Mouse (Mus musculus) hindbrain, embryonic 10.5 days (tissue): Measurements from ENCODE around the gene Cdc42ep2. TPM values are rescaled to one million over a fixed set of nuclear protein-coding genes. Genes with fewer than 3 reads are reported as not detected.
"Not testable (repeated sequence)": the region's sequence is repeated elsewhere in the genome, so short reads cannot be mapped to it uniquely, and the experiment has no call there.

Experiments used
- DNase-seq: peaks from one replicate; pipeline ENCODE4 v3.0.0-alpha.2; 2017; ENCODE audit warnings: low spot score
- H3K27ac ChIP-seq: fragments of 300-500 bp; sonication (generic); 2 replicates; pipeline ENCODE4 v1.5.1; 2016; ENCODE audit warnings: mild to moderate bottlenecking, moderate library complexity
- H3K27me3 ChIP-seq: fragments of 300-500 bp; sonication (generic); 2 replicates; pipeline ENCODE4 v1.6.1; 2016; ENCODE audit warnings: mild to moderate bottlenecking; ENCODE audit not compliant: poor library complexity, insufficient read depth, severe bottlenecking
- H3K36me3 ChIP-seq: fragments of 300-500 bp; sonication (generic); 2 replicates; pipeline ENCODE4 v1.6.1; 2016; ENCODE audit warnings: mild to moderate bottlenecking, moderate library complexity
- H3K4me1 ChIP-seq: fragments of 300-500 bp; sonication (generic); replicated peaks from 2 replicates; pipeline ENCODE4 v1.6.1; 2016; ENCODE audit warnings: mild to moderate bottlenecking
- H3K4me3 ChIP-seq: fragments of 300-500 bp; sonication (generic); 2 replicates; pipeline ENCODE4 v1.5.1; 2016; ENCODE audit warnings: mild to moderate bottlenecking, moderate library complexity
- H3K9me3 ChIP-seq: fragments of 300-500 bp; sonication (generic); 2 replicates; pipeline ENCODE4 v1.6.1; 2016; ENCODE audit warnings: mild to moderate bottlenecking, moderate library complexity
- WGBS: fragments of 180-500 bp; shearing (Covaris S2); methylation state at CpG from one replicate; pipeline ENCODE4 v1.1.7; 2016; 5-methylcytosine and 5-hydroxymethylcytosine counted together
- polyA plus RNA-seq: library from polyadenylated mRNA; unstranded; fragments of >200 nt; fragmentation: Nextera tagmentation; extraction: Ambion mirVana; gene quantifications from 2 replicates; pipeline ENCODE4 v1.2.1, GENCODE M21; 2016

Gene Cdc42ep2
- polyA plus RNA-seq, 1 experiment from 2014 or later: 2.9 TPM

DNA sequence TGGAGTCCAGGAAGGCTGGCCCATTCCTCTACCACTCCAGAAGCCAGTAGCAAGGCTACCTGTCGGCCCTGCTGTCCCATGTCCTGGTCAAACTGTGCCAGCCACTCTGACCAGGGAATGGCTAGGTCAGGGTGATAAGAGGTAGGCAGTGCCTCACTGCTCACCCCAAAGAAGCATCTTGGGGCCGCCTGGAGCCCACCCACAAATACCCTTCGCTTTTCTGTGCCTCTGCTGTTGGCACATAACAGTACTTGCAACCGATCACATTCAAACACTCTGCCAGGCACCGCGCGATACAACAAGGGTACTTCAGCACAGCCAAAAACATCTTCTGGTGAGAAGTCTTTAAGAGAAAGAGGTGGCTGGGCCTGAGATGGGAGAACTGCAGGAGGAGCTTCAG, 32.4 kb downstream of the Cdc42ep2 start:
- Histone ChIP-seq H3K9me3 (no peaks in the 10 kb centered on the region), H3K27ac (peak overlapping the region; percentile 96), H3K27me3 (no peaks in the 10 kb centered on the region), H3K4me3 (no peak overlapping the region; the same call in 1 of the 2 replicates), H3K36me3 (peaks cover 47% of the 10 kb centered on the region), H3K4me1 (peaks cover 36% of the 10 kb centered on the region)
- 93% methylated on average over 7 of the region's 7 CpGs for WGBS
- no peak for DNase-seq

- 94% methylated on average over 12 of the region's 12 CpGs for WGBS
- Histone ChIP-seq H3K4me3 (peak overlapping the region; percentile 11; the same call in 1 of the 2 replicates), H3K27ac (peak overlapping the region; percentile 16), H3K9me3 (no peaks in the 10 kb centered on the region), H3K27me3 (no peaks in the 10 kb centered on the region), H3K36me3 (peaks cover 41% of the 10 kb centered on the region), H3K4me1 (peaks cover 36% of the 10 kb centered on the region)
- no peak for DNase-seq
These were observed 32.9 kb downstream of the Cdc42ep2 start for GRCm38 (mm10) chr19:5891521-5892258.

GRCm38 (mm10) chr19:5889211-5889610, 35.4 kb downstream of the Cdc42ep2 start:
- Histone ChIP-seq H3K4me1 (peaks cover 30% of the 10 kb centered on the region), H3K36me3 (peaks cover 23% of the 10 kb centered on the region), H3K27me3 (no peaks in the 10 kb centered on the region), H3K9me3 (no peaks in the 10 kb centered on the region), H3K4me3 (no peak overlapping the region), H3K27ac (no peak overlapping the region)
- 78% methylated on average over 4 of the region's 4 CpGs for WGBS
- DNase-seq: no peak

DNA sequence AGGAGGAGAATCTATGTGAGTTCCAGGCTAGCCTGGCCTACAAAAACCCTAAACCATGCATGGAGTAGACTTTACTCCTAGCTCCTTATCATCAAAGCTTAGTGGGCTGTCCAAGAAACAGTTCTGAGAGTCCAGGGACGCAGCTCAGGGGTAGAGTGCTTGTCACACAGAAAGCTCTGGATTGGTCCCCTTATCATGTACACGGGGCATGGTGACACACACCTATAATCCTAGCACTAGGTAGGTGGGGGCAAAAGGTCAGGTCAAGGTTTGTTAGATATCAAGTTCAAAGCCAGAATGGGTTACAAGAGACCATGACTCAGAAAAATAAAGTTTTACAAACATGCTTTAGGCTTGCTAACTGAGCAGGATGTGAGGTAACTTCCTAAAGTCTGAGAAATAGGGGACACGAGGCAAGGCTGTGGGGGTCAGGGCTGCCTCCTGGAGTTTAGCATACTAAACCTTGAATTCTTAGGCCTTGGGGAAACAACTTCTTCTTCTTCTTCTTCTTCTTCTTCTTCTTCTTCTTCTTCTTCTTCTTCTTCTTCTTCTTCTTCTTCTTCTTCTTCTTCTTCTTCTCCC, 37.3 kb downstream of the Cdc42ep2 start:
- no peak overlapping the region for H3K4me3 ChIP-seq
- peaks cover 16% of the 10 kb centered on the region for H3K36me3 ChIP-seq
- no peaks in the 10 kb centered on the region for H3K27me3 ChIP-seq
- no peaks in the 10 kb centered on the region for H3K9me3 ChIP-seq
- no peak for DNase-seq
- H3K4me1 ChIP-seq: peaks cover 16% of the 10 kb centered on the region; the same call in 1 of the 2 replicates
- H3K27ac ChIP-seq: no peak overlapping the region
- WGBS: 88% methylated on average over 3 of the region's 3 CpGs

DNA sequence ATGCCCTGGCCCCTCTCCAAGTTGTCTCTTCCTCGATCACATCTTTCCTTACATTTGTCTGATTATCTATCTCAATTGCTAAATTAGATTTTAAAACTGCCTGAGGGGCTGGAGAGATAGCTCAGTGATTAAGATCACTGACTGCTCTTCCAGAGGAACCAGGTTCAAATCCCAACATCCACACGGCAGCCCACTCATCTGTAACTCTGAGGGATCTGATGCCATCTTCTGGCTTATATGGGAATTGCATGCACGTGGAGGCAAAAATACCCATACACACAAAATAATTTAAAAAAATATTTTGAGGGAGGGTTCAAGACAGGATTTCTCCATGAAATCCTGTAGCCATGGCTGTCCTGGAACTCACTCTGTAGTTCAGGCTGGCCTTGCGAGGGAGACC, 38.8 kb downstream of the Cdc42ep2 start:
- H3K4me3 ChIP-seq: no peak overlapping the region
- no peak overlapping the region for H3K27ac ChIP-seq
- H3K4me1 ChIP-seq: 0 out of 2 replicates have a peak, but pooled peaks cover 6% of the 10 kb centered on the region
- H3K27me3 ChIP-seq: no peaks in the 10 kb centered on the region
- 0 out of 2 replicates have a peak, but pooled peaks cover 6% of the 10 kb centered on the region for H3K36me3 ChIP-seq
- H3K9me3 ChIP-seq: no peaks in the 10 kb centered on the region
- 59% methylated on average over 4 of the region's 4 CpGs for WGBS
- peak; percentile 27 for DNase-seq

- H3K27ac ChIP-seq: no peak overlapping the region
These were observed 40.7 kb downstream of the Cdc42ep2 start for GRCm38 (mm10) chr19:5883935-5884334.

GRCm38 (mm10) chr19:5882079-5882478, 42.5 kb downstream of the Cdc42ep2 start:
- not testable (repeated sequence) for H3K27me3 ChIP-seq, H3K27ac ChIP-seq, H3K9me3 ChIP-seq, H3K36me3 ChIP-seq, DNase-seq, H3K4me3 ChIP-seq
- H3K4me1 ChIP-seq: peaks cover 17% of the 10 kb centered on the region; the same call in 1 of the 2 replicates
- WGBS: 90% methylated on average over 5 of the region's 5 CpGs

More at GRCm38 (mm10) chr19:5883935-5884334, 40.7 kb downstream of the Cdc42ep2 start:
- Histone ChIP-seq H3K27me3 (no peaks in the 10 kb centered on the region), H3K4me3 (no peak overlapping the region), H3K4me1 (0 out of 2 replicates have a peak, but pooled peaks cover 2% of the 10 kb centered on the region), H3K9me3 (no peaks in the 10 kb centered on the region), H3K36me3 (no peaks in the 10 kb centered on the region)
- no peak for DNase-seq
- 71% methylated on average over 1 of the region's 1 CpGs for WGBS

DNA sequence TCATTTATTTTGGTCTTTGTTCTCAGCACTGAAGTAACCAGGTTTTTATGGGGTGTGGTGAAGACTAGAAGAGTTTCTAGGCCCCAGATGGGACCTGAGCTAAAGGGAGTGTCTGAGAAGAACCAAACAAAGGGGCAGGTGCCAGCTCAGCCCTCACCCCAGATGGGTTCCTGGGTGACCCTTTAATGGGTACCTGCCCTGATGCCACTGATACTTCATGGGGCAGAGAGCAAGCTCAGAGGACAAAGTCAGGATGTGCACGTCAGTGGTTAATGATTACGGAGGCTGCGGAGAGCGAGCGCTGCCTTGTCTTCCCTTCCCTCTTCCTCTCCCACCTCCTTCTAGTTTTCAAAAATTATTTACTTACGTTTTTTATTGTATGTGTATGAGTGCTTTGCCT, 43.5 kb downstream of the Cdc42ep2 start:
- H3K27ac ChIP-seq: no peak overlapping the region
- no peak for DNase-seq
- WGBS: 94% methylated on average over 6 of the region's 6 CpGs
- no peak overlapping the region for H3K4me3 ChIP-seq
- H3K9me3 ChIP-seq: no peaks in the 10 kb centered on the region
- peaks cover 17% of the 10 kb centered on the region; the same call in 1 of the 2 replicates for H3K4me1 ChIP-seq
- H3K36me3 ChIP-seq: no peaks in the 10 kb centered on the region
- H3K27me3 ChIP-seq: no peaks in the 10 kb centered on the region

GRCm38 (mm10) chr19:5879735-5880134, 44.9 kb downstream of the Cdc42ep2 start:
- H3K27me3 ChIP-seq: no peaks in the 10 kb centered on the region
- H3K4me3 ChIP-seq: no peak overlapping the region
- H3K9me3 ChIP-seq: no peaks in the 10 kb centered on the region
- 93% methylated on average over 7 of the region's 7 CpGs for whole genome bisulfite sequencing
- no peak overlapping the region for H3K27ac ChIP-seq
- H3K36me3 ChIP-seq: no peaks in the 10 kb centered on the region
- peaks cover 28% of the 10 kb centered on the region for H3K4me1 ChIP-seq
- no peak for DNase-seq

GRCm38 (mm10) chr19:5878916-5879315, 45.7 kb downstream of the Cdc42ep2 start:
- Histone ChIP-seq H3K27me3 (no peaks in the 10 kb centered on the region; the same call in 1 of the 2 replicates), H3K4me3 (no peak overlapping the region), H3K36me3 (no peaks in the 10 kb centered on the region), H3K4me1 (peaks cover 34% of the 10 kb centered on the region), H3K27ac (0 out of 2 replicates have a peak overlapping the region, but pooled peaks have one; percentile 45), H3K9me3 (no peaks in the 10 kb centered on the region)
- 87% methylated on average over 3 of the region's 3 CpGs for WGBS
- DNase-seq: no peak

DNA sequence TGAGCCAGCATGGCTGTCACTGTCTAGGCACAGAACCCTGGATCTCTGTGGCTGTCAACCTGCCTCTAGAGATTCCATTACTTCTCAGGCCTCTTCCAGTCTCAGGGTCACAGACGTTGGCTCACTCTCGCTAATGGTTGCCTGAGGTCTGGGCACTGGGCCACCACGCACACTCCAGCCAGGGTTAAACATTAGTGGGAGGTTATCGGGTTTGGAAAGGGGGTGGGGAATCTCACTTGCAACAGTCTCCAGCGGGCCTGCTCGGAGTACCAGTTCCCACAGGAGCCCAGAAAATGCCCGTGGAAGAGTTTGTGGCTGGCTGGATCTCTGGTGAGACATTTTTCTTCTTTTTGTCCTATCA, 46.3 kb downstream of the Cdc42ep2 start:
- peak overlapping the region; percentile 13; the same call in 1 of the 2 replicates for H3K27ac ChIP-seq
- 79% methylated on average over 7 of the region's 7 CpGs for WGBS
- no peak for DNase-seq

GRCm38 (mm10) chr19:5877618-5878361, 46.8 kb downstream of the Cdc42ep2 start, which contains the start of gene Slc25a45:
TSS of gene Slc25a45 (plus strand) at chr19:5877808.
- Histone ChIP-seq H3K36me3 (peaks cover 4% of the 10 kb centered on the region), H3K27me3 (no peaks in the 10 kb centered on the region; the same call in 1 of the 2 replicates), H3K9me3 (no peaks in the 10 kb centered on the region), H3K4me1 (peaks cover 45% of the 10 kb centered on the region), H3K27ac (peak within 1 kb of the TSS; percentile 59), H3K4me3 (peak within 1 kb of the TSS; percentile 14; the same call in 1 of the 2 replicates)
- 47% methylated on average over 15 of the region's 15 CpGs for WGBS
- peak; percentile 72 for DNase-seq

More for the DNA sequence above, 46.3 kb downstream of the Cdc42ep2 start:
- Histone ChIP-seq H3K4me3 (no peak overlapping the region), H3K4me1 (peaks cover 39% of the 10 kb centered on the region), H3K36me3 (no peaks in the 10 kb centered on the region), H3K9me3 (no peaks in the 10 kb centered on the region), H3K27me3 (no peaks in the 10 kb centered on the region; the same call in 1 of the 2 replicates)
